Mouse (Mus musculus): ENCODE measurements at regions not wholly inside any gene's neighbourhood (a gene's known extent, or its start where the extent isn't known, plus 50 kb on each side); places are given as distances from the start of the nearest gene placed in this dataset.

DNA sequence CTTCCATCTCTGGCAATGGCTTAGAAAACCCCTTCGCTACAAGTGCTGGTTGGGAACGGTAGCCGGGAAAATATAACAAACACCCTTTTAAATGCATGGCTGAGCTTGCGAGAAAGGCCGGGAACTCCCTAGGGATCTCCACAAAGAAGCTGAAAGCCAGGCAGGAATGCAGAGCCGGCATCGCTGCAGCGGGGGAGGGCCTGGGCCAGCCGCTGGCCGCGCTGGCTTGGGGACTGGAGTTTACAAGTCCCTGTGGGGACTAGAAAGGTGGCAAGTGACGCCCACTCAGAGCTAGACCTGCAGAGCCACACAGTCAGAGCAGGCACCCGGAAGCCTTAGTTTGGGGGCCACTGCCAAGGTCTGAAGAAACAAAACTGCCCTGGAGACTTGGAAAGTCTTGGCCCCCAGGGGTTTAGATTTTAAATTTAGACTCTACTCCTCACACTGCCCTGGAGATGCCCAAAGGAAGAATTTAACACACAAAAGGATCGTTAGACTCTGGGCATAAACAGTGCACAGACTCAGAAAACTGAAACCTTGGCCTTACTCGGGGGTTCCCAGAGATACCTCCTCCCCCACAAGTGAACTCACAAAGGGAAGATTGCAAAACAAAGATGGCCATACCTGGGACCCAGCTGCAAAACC lies 59.4 kb downstream of the 1700001O22Rik start:
- DNase-seq: no peak

GRCm38 (mm10) chr2:30743265-30743846 lies 60.1 kb downstream of the 1700001O22Rik start:
- DNase-seq: no peak

DNA sequence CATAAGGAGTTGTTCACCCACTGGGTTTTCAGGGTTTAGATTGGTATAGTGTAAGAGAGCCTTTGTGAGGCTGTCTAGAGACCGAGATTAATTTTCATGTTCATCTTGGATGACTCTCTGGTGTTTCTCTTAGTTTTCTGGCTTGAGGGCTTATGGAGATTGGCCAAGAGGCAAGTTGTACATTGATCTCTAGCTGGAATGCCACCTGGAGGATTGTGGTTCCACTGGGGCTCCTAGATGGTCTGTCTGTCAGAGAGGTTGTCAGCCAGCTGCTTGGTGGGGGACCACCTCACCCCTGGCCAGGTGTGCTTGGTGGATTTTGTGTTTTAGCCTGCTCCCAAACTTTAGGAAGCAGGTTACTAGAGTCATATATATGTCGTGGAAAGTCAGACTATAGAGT lies 62.0 kb downstream of the 1700001O22Rik start:
- no peak for DNase-seq

- no peak for DNase-seq
Observed at GRCm38 (mm10) chr2:30737759-30738158, 65.7 kb downstream of the 1700001O22Rik start.

- no peak for DNase-seq
Observed at GRCm38 (mm10) chr2:30736705-30737104, 66.8 kb downstream of the 1700001O22Rik start.

- no peak for DNase-seq
Observed at GRCm38 (mm10) chr2:30736236-30736635, 67.2 kb downstream of the 1700001O22Rik start.

DNA sequence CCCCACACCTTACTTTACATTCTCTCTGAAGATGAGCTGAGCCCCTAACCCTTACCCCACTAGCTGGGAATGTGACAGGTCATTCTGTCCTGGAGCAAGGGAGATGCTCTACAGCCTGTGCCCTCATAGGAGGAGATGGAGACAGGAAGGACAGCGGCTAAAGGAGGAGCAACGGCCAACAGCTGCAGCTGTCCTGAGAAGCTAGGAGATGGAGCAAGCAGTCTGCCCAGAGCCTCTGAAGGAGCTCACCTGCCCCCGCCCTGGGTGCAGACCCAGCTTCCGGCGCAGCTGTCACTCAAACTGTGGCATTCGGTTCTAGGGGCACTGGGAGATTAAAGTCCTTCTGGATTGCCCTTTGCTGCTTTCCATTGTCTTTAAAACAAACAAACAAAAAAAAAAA lies 69.6 kb downstream of the 1700001O22Rik start:
- no peak for DNase-seq

DNA sequence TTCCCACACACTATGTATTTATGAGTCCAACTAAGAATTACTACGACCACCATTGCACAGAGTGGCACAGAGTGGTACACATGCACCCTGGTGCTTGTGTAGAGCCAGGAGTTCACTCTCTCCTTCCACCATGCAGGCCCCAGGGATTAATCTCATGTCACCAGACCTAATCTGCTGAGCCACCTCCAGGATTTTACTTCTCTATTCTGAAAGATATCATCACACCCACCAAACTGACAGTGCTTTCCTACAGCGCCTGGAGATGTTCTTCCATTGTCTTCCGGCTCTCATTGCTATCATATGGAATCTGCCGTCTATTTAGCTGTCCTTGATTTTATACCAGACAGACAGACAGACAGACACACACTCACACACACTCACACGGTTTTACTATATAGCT lies 71.6 kb downstream of the 1700001O22Rik start:
- no peak for DNase-seq

DNA sequence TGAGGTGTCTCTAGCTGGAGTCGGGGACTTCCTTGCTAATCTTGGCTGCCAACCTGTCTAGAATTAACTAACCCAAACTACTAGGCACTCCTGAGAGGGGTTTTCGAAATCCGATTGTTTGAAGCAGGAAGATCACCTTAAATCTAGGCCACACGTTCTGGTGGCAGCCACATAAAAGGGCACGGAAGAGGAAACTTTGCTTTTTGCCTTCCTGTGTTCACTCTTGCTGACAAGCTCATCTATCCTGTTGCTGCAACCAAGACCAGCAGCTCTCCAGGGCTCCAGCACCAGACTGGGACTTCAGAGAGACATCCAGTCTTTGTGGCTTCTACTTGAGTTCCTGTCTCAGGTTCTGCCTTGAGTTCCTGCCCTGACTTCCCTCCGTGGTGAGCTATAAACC lies 75.5 kb downstream of the 1700001O22Rik start:
- DNase-seq: no peak

DNA sequence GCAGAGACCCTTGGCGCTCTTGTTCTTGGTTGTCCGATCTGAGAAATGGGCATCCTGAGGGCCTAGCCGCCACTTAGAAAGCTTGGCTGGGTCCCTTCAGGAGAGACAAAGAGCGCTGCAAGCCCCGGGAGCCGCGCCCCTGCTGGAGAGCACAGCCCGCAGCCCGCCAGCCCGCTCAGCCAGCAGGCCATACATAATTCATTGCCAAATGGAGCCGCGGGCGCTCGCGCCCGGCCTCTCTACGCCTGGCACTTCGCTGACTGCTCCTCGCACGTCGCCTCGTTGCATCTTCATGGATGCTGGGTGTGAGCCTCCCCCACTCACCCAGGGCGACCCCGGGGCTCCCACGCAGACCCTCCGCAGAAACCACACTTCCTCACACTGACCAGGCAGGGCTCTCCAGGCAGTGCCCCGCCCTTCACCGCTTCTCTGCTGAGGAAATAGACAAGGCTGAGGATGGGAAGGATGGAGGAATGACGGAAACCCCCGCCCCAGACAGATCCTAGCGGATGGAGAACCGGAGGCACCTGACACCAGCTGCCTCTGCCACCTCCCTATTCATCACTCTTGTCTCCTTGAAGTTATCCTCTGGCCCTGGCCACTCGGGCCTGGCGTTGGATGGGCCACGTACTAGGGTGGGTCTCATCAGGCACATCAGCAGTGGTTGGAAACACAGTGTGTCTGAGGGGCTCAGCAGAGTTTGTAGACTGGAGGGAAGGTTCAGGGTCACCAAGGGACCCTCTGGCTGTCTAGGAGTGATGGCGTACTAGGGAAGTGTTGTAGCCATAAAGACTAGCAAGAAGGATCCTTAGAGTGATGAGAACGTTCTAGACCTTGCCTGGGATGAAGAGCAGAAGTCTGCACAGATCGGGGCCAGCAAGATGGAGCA lies 77.6 kb downstream of the 1700001O22Rik start:
- no peak for DNase-seq

DNA sequence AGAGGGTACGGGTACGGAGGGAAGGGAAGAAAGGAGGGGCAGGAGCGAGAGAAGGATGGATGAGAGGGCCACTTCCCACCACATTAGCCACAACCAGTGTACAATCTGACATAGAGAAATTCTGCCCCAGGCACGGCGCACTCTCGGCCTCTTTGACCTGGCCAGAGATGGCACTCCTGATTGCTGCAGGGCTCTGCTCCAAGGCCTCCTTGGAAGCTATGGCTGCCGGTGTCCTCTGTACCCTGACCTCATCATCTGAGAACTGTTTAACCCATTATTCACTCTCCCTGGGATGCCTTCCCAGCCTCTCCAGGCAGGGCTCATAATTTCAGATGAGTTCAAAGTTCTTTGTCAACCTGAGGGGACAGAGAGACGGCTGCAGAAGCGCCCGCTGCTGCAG lies 78.3 kb downstream of the 1700001O22Rik start:
- DNase-seq: no peak

DNA sequence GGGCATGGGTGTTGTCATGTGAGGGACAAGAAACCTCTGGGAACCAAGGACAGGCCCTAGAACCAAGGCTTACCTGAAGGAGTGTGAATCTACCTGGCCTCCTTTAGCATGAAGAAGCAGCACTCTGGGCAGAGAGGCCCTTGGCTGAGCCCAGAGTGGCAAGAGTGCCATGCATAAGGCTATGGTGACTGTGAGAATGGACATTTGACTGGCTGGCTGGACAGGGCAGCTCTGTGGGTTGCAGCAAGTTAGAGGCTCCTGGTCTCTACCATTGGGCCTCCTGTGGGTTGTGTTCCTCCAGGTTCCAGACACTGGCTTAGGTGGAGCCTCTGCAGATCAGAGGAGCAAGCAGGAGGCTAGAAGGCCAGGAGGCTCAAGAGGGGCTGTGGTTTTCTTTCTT lies 78.9 kb downstream of the 1700001O22Rik start:
- DNase-seq: no peak

DNA sequence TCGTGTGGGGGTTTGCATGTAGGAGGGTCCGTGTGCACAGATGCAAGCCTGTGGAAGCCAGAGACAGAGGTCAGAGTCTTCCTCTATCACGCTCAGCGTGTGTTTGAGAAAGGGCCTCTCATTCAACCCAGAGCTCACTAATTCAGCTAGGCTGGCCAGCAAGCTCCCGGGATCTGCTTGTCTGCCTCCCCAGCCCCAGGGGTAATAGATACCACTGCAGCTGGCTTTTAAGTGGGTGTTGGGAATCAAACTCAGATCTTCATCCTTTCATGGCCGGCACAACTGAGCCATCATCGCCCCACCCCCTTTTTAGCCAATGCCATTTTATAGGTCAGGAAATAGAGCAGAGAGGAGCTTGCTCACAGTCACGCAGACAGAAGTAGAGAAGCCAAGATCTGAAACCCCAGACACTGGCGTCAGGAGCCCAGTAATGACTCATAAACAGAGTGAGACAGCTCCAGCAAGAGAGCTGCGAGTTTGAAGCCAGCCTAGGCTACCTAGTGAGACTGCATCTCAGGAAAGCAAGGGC lies 80.3 kb downstream of the 1700001O22Rik start:
- DNase-seq: peak; percentile 42

- peak; percentile 28 for DNase-seq
Observed at GRCm38 (mm10) chr2:30722263-30723050, 81.0 kb downstream of the 1700001O22Rik start.

GRCm38 (mm10) chr2:30721473-30722262 lies 81.8 kb downstream of the 1700001O22Rik start:
- DNase-seq: peak; percentile 79

DNA sequence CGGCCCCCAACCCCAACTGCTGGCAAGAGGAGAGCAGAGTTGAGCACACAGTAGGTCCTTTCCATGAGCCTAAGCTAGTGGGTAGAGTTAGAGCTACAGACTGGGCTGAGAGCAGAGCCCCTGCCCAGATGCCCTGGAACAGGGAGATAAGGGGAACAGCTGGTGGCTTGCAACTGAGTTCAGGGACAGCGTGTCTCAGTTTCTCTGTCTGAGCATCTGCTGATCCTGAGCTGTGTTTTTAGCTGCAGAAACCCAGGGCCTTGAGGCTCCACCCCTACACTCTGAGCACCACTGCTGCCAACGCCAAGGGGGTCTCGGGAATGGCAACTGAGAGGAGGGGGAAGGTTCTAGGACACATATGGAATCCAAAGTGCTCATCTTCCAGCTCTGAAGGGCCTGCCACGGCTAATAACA lies 82.4 kb downstream of the 1700001O22Rik start:
- DNase-seq: peak; percentile 53

- peak; percentile 58 for DNase-seq
Observed at GRCm38 (mm10) chr2:30720291-30720690, 83.2 kb downstream of the 1700001O22Rik start.

- peak; percentile 75 for DNase-seq
Observed at GRCm38 (mm10) chr2:30719611-30720290, 83.7 kb downstream of the 1700001O22Rik start.

DNA sequence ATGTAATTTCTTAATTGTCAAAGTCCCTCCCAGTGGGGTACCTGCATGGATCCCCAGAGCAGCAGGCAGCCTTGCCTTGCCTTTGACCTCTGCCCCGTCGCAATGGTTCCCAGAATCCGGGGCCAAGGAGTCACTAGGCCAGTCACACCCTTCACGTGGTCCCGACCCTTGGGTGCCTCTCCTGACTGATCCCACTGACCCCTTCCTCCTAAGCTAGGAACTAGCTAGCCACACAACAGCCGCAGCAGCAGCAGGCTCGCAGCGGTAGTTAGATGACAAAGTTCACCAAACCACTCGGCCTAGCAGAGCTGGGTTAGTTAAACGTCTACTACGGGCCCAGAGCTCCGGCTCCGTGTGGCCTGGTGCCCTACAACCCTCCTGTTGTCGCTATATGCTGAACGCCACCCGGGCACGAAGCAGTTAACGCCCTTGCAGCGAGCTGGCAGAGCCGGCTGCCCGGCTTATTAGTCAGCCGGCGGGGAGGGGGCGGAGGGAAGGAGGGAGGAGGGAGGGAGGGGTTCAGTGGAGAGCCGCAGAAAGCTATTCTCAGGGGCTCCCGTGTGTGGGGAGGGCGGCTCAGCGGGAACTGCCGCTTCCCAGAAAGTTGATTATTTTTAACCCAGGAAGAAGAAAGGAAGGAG lies 84.6 kb downstream of the 1700001O22Rik start:
- peak; percentile 87 for DNase-seq

- peak; percentile 95 for DNase-seq
Observed at GRCm38 (mm10) chr2:30718329-30718675, 85.2 kb downstream of the 1700001O22Rik start.

Measured in cerebellum, adult 11-12 months (tissue).